Mouse (Mus musculus) forebrain, embryonic 11.5 days (tissue): Measurements from ENCODE around the gene Mvd. TPM values are rescaled to one million over a fixed set of nuclear protein-coding genes. Genes with fewer than 3 reads are reported as not detected.

Source experiments
- ATAC-seq: fragments of 200-750 bp; cut with Nextera tagmentation; replicated peaks from 2 replicates; pipeline ENCODE4 v1.8.0; 2017; ENCODE audit warnings: moderate TSS enrichment; ENCODE audit not compliant: low FRiP score
- DNase-seq: peaks from one replicate; pipeline ENCODE4 v3.0.0-alpha.2; 2017; ENCODE audit warnings: low spot score
- H3K27ac ChIP-seq: fragments of 300-500 bp; sonication (generic); 2 replicates; pipeline ENCODE4 v1.5.1; 2014; ENCODE audit warnings: low read depth, low read length
- H3K27me3 ChIP-seq: fragments of 300-500 bp; sonication (generic); 2 replicates; pipeline ENCODE4 v1.6.1; 2014; ENCODE audit warnings: mild to moderate bottlenecking, low read length, mixed read lengths; ENCODE audit not compliant: control insufficient read depth, insufficient read depth
- H3K36me3 ChIP-seq: fragments of 300-500 bp; sonication (generic); 2 replicates; pipeline ENCODE4 v1.6.1; 2014; ENCODE audit warnings: mild to moderate bottlenecking, low read length, moderate library complexity, mixed read lengths; ENCODE audit not compliant: control insufficient read depth, insufficient read depth
- H3K4me1 ChIP-seq: fragments of 300-500 bp; sonication (generic); replicated peaks from 2 replicates; pipeline ENCODE4 v1.6.1; 2014; ENCODE audit warnings: low read length, mixed read lengths; ENCODE audit not compliant: control insufficient read depth, insufficient read depth
- H3K4me2 ChIP-seq: fragments of 300-500 bp; sonication (generic); 2 replicates; pipeline ENCODE4 v1.6.1; 2014; ENCODE audit warnings: low read depth, mild to moderate bottlenecking, low read length, moderate library complexity, mixed read lengths; ENCODE audit not compliant: severe bottlenecking
- H3K4me3 ChIP-seq: fragments of 300-500 bp; sonication (generic); 2 replicates; pipeline ENCODE4 v1.5.1; 2014; ENCODE audit warnings: low read depth, low read length
- H3K9ac ChIP-seq: fragments of 300-500 bp; sonication (generic); 2 replicates; pipeline ENCODE4 v1.6.1; 2014; ENCODE audit warnings: low read length
- H3K9me3 ChIP-seq: fragments of 300-500 bp; sonication (generic); 2 replicates; pipeline ENCODE4 v1.6.1; 2016; ENCODE audit warnings: low read length, mixed read lengths; ENCODE audit not compliant: control insufficient read depth
- WGBS: fragments of 180-500 bp; shearing (Covaris S2); extraction: QIAGEN DNeasy Blood & Tissue Kit; methylation state at CpG from one replicate; pipeline ENCODE4 v1.1.7; 2014; 5-methylcytosine and 5-hydroxymethylcytosine counted together
- polyA plus RNA-seq: library from polyadenylated mRNA; unstranded; fragments of >200 nt; fragmentation: Nextera tagmentation; extraction: Ambion mirVana; gene quantifications from 2 replicates; pipeline ENCODE4 v1.2.1, GENCODE M21; 2014

Gene Mvd
- polyA plus RNA-seq, 1 experiment from 2014 or later, result 47.4 TPM

DNA sequence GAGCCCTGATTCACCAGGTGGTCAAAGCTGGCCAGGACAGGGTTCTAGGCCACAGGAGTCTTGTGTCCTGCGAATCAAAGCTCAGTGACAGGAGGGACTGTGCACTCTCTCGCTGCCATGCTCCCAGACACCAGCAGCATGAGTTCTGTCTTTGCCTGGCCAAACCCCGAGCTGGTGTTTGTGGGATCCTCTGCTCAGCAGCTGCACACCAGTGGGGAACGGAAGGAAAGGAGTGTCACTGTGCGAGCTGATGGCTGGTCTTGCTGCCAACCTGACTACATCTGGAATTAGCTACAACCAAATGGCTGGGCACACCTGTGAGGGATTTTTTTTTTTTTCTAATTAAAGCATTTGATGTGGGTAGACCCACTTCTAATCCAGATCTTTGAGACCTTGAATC lies 27.5 kb upstream of the Mvd start:
- no peak overlapping the region for H3K4me3 ChIP-seq
- no peaks in the 10 kb centered on the region for H3K27me3 ChIP-seq
- H3K36me3 ChIP-seq, result no peaks in the 10 kb centered on the region
- H3K4me1 ChIP-seq, result peaks cover 7% of the 10 kb centered on the region
- no peak for ATAC-seq
- no peak overlapping the region for H3K4me2 ChIP-seq
- 86% methylated on average over 5 of the region's 5 CpGs for WGBS
- no peaks in the 10 kb centered on the region for H3K9me3 ChIP-seq
- no peak for DNase-seq
- no peak overlapping the region for H3K27ac ChIP-seq
- no peak overlapping the region for H3K9ac ChIP-seq

DNA sequence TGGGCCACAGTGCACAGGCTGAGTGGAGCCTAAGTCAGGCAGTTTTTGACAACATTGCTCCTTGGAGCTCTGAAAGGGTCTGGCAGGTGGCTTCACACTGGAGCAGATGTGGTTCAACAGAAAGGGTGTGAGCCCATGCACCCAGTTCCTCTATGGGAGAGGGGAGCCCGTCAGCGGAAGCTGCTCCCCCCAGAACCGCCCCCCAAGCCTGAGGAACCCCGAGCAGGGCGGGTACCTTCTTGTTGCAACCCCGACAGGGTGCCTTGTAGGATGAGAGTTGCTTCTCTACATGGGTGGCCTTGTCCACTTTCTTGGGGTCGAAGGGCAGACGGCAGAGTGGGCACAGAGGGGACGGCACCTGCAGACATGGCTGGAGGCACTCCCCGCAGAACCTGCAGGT lies 26.7 kb upstream of the Mvd start:
- no peaks in the 10 kb centered on the region for H3K27me3 ChIP-seq

GRCm38 (mm10) chr8:122469407-122469806 lies 26.2 kb upstream of the Mvd start:
- H3K9me3 ChIP-seq, result no peaks in the 10 kb centered on the region
- H3K4me3 ChIP-seq, result no peak overlapping the region
- H3K36me3 ChIP-seq, result no peaks in the 10 kb centered on the region
- no peak overlapping the region for H3K27ac ChIP-seq
- 80% methylated on average over 6 of the region's 6 CpGs for WGBS
- H3K9ac ChIP-seq, result no peak overlapping the region
- ATAC-seq, result no peak
- no peaks in the 10 kb centered on the region for H3K4me1 ChIP-seq
- H3K4me2 ChIP-seq, result no peak overlapping the region
- no peaks in the 10 kb centered on the region for H3K27me3 ChIP-seq
- no peak for DNase-seq

More for the DNA sequence above, 26.7 kb upstream of the Mvd start:
- H3K36me3 ChIP-seq, result no peaks in the 10 kb centered on the region
- H3K9me3 ChIP-seq, result no peaks in the 10 kb centered on the region
- H3K4me1 ChIP-seq, result peaks cover 5% of the 10 kb centered on the region
- WGBS, result 87% methylated on average over 10 of the region's 10 CpGs
- no peak overlapping the region for H3K4me2 ChIP-seq
- DNase-seq (no peak), ATAC-seq (no peak)
- no peak overlapping the region for H3K4me3 ChIP-seq
- no peak overlapping the region for H3K27ac ChIP-seq
- no peak overlapping the region for H3K9ac ChIP-seq

DNA sequence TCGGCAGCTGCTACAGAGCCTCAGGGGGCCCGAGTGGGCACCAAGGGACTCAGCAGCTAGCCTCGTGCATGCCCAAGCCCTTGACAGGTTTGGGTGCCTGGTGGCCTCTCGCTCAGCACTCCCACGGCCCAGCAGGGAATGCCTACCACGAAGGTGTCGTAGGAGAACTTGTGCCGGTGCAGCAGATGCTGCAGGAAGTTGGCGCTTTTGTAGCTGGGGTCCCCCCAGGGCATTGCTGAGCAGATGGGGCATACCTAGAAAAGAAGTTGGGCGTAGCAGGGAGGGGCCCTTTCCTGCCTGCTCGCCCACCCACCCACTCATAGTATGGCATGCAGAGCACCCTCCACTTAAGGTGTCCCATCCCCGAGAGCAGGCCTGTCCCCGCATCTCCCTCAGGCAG lies 24.6 kb upstream of the Mvd start:
- H3K4me1 ChIP-seq, result no peaks in the 10 kb centered on the region
- H3K27ac ChIP-seq, result no peak overlapping the region
- no peak overlapping the region for H3K4me3 ChIP-seq
- WGBS, result 90% methylated on average over 13 of the region's 13 CpGs
- no peaks in the 10 kb centered on the region for H3K27me3 ChIP-seq
- ATAC-seq (no peak), DNase-seq (no peak)
- H3K4me2 ChIP-seq, result no peak overlapping the region
- no peaks in the 10 kb centered on the region for H3K36me3 ChIP-seq
- H3K9ac ChIP-seq, result no peak overlapping the region
- no peaks in the 10 kb centered on the region for H3K9me3 ChIP-seq

DNA sequence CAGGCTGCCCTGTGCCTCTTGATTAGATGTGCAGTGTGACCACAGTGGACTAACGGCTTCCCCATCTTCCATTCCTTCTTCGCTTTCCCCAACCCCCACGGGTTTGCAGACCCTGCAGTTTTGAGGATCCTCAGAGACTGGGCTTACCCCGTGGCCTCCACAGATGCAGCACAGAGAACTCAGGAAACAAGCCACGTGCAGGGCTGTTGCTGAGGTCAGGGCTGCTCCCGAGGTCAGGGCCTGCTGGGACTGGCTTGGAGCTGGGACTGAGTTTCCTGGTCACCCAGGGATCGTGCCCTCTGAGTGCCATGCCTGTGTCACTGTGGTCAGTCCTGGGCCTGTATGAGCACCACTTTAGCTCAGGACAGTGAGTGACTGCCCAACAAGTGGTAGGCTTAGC lies 21.8 kb upstream of the Mvd start:
- H3K9ac ChIP-seq, result no peak overlapping the region
- H3K4me2 ChIP-seq, result no peak overlapping the region
- no peaks in the 10 kb centered on the region for H3K36me3 ChIP-seq
- H3K27ac ChIP-seq, result no peak overlapping the region
- ATAC-seq (no peak), DNase-seq (no peak)
- peaks cover 7% of the 10 kb centered on the region for H3K4me1 ChIP-seq
- 75% methylated on average over 7 of the region's 7 CpGs for WGBS
- H3K4me3 ChIP-seq, result no peak overlapping the region
- H3K9me3 ChIP-seq, result no peaks in the 10 kb centered on the region
- peaks cover 20% of the 10 kb centered on the region for H3K27me3 ChIP-seq

DNA sequence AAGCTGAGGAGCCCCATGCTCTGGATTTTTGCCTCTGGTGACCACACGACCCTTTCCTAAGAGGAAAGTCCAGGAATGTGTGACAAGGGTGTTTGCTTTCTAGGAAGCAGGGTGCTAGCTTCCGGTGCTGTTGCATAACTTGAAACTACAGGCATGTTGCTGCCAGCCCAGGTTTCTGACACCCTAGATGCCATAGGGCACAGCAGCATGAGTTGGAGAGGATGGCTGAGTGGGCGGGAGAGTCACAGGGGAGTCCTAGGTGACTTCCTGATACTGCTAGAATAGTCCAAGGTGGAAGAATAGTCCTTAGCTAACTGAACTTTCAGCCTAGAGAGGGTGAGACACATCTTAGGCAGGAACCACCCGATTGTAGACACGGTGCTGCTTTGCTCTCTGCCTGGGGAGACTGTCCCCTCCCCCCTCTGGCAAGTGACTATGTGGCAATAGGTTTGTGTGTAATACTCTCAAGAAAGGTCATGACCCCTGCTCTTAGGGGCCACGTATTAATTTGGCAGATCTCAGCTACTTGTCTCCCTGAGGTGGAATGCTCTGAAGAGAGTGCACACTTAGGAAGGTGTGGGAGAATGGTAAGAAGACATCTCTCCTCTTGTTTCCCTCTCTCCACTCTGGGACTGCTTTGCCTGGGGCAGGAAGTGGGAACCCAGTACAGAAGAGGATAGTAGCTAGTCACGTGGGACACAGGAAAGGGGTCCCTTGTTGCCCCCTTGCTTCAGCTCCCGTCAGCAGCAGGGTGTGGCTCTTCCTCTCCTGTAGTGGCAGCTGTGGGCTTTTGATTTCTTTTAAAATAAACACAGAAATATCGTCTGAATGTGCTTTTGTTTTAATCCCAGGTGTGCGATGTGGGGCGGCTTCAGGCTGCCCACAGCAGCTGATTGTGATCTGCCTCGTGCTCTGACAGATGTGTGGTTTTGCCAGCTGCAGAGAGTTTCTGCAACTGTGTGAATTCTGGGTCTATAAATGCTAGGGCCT lies 20.7 kb upstream of the Mvd start:
- Histone ChIP-seq H3K4me3 (no peak overlapping the region), H3K36me3 (no peaks in the 10 kb centered on the region), H3K27ac (no peak overlapping the region), H3K27me3 (peaks cover 28% of the 10 kb centered on the region), H3K9me3 (no peaks in the 10 kb centered on the region), H3K4me2 (no peak overlapping the region), H3K9ac (no peak overlapping the region), H3K4me1 (peaks cover 7% of the 10 kb centered on the region)
- DNase-seq, result no peak
- no peak for ATAC-seq
- WGBS, result 71% methylated on average over 12 of the region's 12 CpGs

DNA sequence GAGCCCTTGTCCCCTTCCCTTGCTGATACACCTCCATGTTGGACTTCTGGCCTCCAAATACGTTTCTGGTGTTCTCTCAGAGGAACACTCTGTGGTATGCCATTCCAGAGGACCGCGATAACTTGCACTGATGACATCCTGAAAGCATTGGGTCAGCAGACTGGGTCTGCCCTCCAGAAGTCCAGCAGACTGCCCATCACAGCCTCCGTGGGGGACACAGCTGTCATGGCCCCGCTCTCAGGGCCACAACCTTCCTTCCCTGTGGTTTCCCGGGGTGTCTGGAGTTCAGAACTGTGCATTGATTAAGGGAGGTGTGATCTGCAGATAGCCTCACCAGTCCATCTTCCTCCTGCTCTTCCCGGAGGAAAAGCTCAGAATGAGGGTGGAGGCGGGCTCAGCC lies 19.3 kb upstream of the Mvd start:
- DNase-seq (no peak), ATAC-seq (no peak)
- H3K4me3 ChIP-seq, result no peak overlapping the region
- H3K27ac ChIP-seq, result no peak overlapping the region
- no peaks in the 10 kb centered on the region for H3K36me3 ChIP-seq
- no peak overlapping the region for H3K9ac ChIP-seq
- 67% methylated on average over 8 of the region's 8 CpGs for WGBS
- H3K4me1 ChIP-seq, result peaks cover 7% of the 10 kb centered on the region
- no peak overlapping the region for H3K4me2 ChIP-seq
- H3K9me3 ChIP-seq, result no peaks in the 10 kb centered on the region
- H3K27me3 ChIP-seq, result peaks cover 29% of the 10 kb centered on the region

GRCm38 (mm10) chr8:122461473-122462148 lies 18.4 kb upstream of the Mvd start:
- H3K27me3 ChIP-seq, result peaks cover 29% of the 10 kb centered on the region
- no peak overlapping the region for H3K27ac ChIP-seq
- H3K4me3 ChIP-seq, result no peak overlapping the region
- H3K9ac ChIP-seq, result no peak overlapping the region
- ATAC-seq (no peak), DNase-seq (no peak)
- no peaks in the 10 kb centered on the region for H3K9me3 ChIP-seq
- WGBS, result 58% methylated on average over 11 of the region's 11 CpGs
- no peaks in the 10 kb centered on the region for H3K36me3 ChIP-seq
- H3K4me2 ChIP-seq, result no peak overlapping the region
- peaks cover 7% of the 10 kb centered on the region for H3K4me1 ChIP-seq
